Mouse (Mus musculus) testis, adult 2 months (tissue): ENCODE results near the gene Adra1d.

ENCODE experiments used
- CTCF ChIP-seq: fragments of 200-500 bp; IDR thresholded peaks from 2 replicates; pipeline ENCODE4 v1.5.1; 2012; ENCODE audit warnings: low read depth, mild to moderate bottlenecking, inconsistent platforms, low read length, moderate library complexity; ENCODE audit not compliant: control insufficient read depth, insufficient read depth, insufficient replicate concordance
- POLR2A ChIP-seq: fragments of 200-500 bp; IDR thresholded peaks from 2 replicates; pipeline ENCODE4 v1.6.1; 2012; ENCODE audit warnings: low read depth, mild to moderate bottlenecking, inconsistent platforms, low read length, moderate library complexity; ENCODE audit not compliant: control insufficient read depth

- TF ChIP-seq CTCF: no peak
- TF ChIP-seq POLR2A: no peak
Measured at GRCm38 (mm10) chr2:131510531-131510930, 51.6 kb downstream of the Adra1d start.
